Mouse (Mus musculus) thymus, postnatal 0 days (tissue): Measurements from ENCODE around the gene Sptbn1. TPM values are rescaled to one million over a fixed set of nuclear protein-coding genes. Genes with fewer than 3 reads are reported as not detected.

ENCODE experiments used
- DNase-seq: peaks from one replicate; pipeline ENCODE4 v3.0.0-alpha.2; 2015; ENCODE audit warnings: low spot score
- polyA plus RNA-seq: library from polyadenylated mRNA; unstranded; fragments of >200 nt; fragmentation: Nextera tagmentation; extraction: Ambion mirVana; gene quantifications from 2 replicates; pipeline ENCODE4 v1.2.1, GENCODE M21; 2015

Gene Sptbn1
- polyA plus RNA-seq, 1 experiment from 2014 or later = 64.4 TPM

DNA sequence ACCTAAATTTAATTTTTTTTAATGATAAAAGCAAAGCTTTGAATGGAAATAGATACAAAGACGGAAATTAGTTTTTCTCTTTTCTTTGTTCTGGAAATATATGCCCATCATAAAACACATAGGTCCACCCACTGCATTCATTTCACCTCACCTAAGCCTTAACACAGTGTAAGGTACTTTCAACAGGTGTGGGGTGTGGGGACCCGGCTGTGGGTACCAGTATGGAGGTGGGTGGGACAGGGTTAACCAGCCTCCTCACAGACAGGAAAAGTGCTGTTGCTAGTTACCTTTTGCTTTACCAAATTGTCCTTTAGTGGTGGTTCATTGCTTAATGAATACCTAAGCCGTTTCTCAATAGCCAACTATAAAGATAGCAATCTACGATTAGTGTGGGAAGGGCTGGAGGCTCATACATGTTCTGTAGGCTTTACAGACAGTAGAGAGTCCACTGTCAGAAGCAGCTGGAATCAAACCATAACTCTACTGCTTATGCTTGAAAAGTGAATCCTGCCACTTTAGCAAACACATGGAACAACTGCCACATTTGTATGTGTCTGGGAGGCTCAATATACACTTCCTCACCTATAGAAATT is 96.3 kb downstream of the Sptbn1 start:
- no peak for DNase-seq

GRCm38 (mm10) chr11:30171184-30171583 is 96.8 kb downstream of the Sptbn1 start:
- DNase-seq = no peak

- peak; percentile 31 for DNase-seq
Observed at GRCm38 (mm10) chr11:30166551-30166922, 101.4 kb downstream of the Sptbn1 start.

GRCm38 (mm10) chr11:30165861-30166550 is 102.0 kb downstream of the Sptbn1 start:
- peak; percentile 69 for DNase-seq

DNA sequence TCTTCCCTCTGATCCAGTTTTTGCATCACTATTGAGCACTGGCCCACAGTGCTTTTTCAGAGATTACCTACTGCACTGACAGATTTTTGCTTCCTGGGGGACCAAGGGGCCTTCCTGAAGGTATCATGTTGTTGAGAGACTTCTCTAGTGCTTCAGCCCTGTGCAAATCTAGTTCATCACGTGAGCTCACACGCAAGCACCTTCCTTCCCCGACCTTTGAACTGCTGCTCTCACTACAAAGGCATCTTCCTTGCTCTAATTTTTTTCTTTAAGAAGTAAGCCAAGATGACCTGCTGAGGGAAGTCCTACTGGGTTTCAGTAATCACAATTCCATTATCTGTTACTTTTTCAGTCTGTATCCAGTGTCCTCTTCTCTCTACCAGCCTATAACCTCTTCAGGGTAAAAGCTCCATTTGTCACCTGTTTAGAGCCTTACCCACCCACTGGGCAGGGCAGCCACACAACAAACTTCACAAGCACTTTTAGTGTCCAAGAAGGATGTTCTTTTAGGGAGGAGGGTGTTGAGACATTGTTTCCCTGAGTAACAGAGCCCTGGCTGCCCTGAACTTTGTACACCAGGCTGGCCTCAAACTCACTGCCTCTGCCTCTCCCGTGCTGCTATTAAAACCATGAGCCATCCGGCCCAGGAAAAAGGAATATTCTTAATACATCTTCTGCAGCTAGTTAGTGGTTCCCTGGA is 103.3 kb downstream of the Sptbn1 start:
- DNase-seq = peak; percentile 46

GRCm38 (mm10) chr11:30163870-30164269 is 104.1 kb downstream of the Sptbn1 start:
- no peak for DNase-seq

DNA sequence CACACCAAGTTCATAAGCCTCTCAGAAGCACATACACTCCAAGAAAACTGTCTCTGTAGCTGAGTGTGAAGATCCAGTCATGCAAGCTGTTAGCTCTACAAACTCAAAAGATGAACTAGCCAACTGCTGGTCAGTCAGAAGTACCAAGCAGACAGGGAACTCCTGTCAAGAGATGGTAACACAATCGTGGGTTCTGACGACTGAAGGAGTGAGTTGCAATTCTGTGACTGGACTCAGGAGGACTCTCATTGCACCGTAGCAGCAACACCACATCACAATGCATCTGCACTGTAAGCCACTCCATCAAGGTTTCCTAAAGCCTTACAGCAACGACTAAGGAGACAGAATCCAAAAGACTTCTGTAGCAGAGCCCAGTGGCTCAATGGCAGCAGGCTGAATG is 104.9 kb downstream of the Sptbn1 start:
- DNase-seq = no peak

DNA sequence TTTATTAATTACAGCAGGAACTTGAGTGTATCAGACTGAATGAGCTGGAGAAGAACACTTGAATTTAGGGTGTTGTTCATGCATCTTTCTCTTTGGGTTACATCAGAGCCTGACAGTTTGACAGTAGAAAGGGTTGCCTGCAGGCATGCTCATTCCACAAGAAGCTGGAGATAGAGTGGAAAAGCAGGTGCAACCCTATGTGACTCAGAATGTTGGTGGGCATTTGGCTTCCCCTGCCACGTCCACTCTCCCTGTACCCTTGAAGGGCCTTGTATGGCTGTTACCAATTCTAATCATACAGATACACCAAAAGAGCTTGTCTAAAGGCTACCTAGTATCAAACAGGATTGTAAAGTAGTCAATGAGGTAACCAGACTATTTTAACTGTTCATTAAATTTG is 106.2 kb downstream of the Sptbn1 start:
- no peak for DNase-seq

GRCm38 (mm10) chr11:30161173-30161650 is 106.8 kb downstream of the Sptbn1 start:
- DNase-seq = no peak

DNA sequence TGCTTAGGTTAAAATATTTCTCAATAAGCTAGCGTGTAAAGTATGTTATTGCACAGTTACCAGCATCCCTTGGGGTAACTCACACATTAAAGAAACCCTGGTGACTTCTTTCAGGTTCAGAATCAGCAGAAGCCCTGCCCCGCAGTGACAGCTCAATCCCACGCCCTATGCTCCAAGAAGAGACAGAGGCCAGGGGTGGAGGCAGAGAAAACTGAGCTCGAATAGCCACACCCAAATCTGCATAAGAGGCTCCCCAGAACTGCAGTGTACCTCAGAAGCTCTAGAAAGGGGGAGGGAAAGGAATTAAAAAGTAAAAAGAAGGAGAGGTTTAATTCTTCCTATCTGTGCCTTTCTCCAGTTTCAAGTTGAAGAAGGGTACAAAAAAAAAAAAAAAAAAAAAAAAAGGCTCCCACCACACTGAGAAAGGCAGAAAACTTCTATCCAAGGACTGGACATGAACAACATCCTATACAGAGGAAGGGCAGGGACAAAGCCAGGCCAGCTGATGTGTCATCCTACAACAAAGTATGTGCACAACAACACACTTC is 107.3 kb downstream of the Sptbn1 start:
- DNase-seq = no peak

GRCm38 (mm10) chr11:30159545-30160255 is 108.3 kb downstream of the Sptbn1 start:
- no peak for DNase-seq

DNA sequence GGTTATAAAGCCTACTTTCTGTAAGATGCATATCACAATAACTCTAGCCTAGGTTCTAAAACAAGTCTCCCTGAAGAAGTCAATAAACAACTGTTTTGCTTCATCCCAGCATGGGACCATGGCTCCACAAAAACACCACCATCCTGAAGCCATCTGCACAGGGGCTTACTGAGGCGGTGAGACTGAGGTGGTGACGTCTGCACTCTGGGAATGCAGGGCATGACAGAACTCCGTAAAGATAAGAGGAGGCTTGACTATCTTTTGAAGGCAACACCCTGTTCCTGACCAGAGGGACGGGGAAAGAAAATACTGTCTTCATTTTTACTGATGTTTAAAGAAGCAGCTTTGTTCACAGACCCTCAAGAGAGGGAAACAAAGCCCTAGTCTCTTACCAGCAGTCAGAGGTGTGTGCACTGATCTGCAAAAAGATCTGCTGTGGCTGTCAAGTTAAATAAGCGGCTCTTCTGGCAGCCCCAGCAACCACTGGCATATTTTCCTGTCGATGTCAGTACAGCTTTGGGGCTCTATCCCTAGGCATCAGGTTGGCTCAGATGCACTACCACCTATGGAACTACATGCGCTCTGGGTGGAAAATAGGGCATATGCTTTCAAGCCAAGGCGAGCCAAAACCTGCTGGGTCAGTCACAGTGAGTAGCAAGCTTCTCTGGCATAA is 109.8 kb downstream of the Sptbn1 start:
- DNase-seq = no peak

DNA sequence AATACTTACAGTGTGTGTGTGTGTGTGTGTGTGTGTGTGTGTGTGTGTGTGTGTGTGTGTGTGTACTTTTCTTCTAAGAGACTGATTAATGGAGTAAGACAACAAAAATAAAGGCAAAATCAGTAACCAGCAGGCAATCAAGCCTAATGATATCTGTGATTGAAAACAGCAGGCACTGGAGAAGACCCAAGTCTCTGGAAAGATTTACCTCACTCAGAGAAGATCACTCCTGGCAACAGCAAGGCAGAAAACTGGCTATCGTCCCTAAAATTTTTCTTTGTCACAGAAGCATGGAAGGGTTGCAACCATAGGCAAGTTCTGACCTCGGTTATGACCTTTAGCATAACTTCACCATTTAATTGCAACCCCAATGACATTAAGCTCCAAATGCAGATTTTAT is 112.1 kb downstream of the Sptbn1 start:
- DNase-seq = no peak

- no peak for DNase-seq
Observed at GRCm38 (mm10) chr11:30154980-30155379, 113.0 kb downstream of the Sptbn1 start.

DNA sequence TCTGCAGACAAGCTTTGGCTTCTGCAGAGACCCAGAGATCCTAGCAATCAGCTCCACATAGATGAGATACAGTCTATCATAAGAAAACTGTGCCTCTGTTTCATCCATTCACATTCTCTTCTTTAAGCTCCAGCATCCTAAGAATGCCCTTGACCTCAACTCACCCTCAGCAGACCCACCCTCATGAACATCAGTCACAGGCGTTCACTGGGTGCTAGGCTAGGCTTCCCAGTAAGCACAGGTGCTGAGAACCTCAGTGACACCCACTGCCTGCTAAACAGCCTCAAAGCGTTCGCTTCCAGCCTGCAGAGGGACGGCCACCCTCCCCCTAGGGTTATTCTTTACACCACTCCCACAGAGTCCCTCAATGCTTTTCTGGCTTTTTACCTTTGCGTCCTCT is 119.1 kb downstream of the Sptbn1 start:
- DNase-seq = no peak

DNA sequence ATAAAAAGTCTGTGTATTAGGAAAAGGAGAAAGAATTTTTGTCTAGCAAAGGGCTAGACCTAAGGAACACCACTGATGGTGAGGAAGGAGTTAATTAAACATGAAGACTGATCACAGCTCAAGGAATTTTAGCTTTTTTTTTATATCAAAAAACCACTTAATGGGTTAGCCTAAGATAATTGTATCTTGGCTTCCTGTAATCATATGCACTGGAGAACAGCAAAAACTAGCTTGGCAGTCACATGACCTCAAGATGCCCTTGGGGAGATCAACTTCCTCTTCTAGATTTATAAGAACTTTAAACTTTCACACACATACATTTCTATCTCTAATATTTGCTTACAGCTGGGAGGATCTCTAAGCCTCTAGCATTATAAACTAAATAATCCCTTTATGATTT is 119.6 kb downstream of the Sptbn1 start:
- DNase-seq = no peak

- DNase-seq = no peak
Observed at GRCm38 (mm10) chr11:30147882-30148281, 120.1 kb downstream of the Sptbn1 start.

- DNase-seq = no peak
Observed at GRCm38 (mm10) chr11:30143090-30143489, 124.9 kb downstream of the Sptbn1 start.

DNA sequence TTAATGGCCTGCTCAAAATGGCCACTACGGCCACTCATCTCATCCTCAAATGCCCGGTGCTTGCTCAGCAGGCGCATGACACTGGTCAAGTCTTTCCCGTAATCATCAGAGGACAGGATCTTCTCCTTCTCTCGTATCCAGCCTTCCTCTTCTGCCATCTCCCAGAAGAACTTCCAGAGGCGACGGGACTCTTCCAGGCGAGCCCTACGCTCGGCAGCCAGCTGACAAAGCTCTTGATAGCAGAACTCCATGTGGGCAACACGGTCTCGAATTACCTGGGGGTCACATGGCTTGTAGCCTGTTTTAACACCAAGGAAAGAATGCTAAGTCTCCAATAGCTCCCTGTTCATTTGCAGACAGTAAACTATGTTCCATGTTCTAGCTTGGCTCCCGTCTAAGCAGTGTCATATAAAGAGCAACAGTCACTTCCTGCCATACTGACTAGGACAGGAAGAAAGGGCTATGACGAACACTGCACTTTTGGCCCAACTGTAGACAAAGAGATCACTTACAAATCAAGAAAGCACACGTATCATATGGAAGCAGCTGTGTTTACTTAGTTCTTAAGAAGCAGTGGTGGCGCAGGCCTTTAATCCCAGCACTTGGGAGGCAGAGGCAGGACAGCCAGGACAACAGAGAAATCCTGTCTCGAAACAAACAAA is 128.7 kb downstream of the Sptbn1 start:
- DNase-seq = no peak

DNA sequence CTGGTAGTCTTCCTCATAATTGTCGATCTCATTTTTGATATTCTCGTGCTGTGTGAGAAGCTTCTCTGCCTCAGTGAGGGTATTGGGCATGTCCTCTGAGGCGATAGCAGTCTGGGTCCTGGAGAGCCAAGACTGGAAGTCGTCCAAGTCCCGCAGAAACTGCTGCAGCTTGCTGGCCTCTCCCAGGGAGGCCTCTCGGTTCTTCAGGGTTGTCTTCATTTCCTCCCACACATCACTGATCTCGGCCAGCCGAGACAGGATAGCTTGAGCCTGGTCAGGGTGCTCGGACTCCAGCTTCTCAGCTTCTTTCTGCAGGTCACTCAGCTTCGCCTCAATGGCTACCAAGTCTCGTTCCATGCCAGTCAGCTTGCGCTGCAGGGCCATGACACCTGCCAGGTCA is 130.9 kb downstream of the Sptbn1 start:
- no peak for DNase-seq

- no peak for DNase-seq
Observed at GRCm38 (mm10) chr11:30134058-30134457, 133.9 kb downstream of the Sptbn1 start.
